Mouse (Mus musculus) frontal cortex, postnatal 10 days (tissue): ENCODE data around the gene Map3k5.

Source experiments
- DNase-seq, 2 experiments: peaks; one replicate each; pipeline ENCODE4 v3.0.0; 2022; ENCODE audit warnings: low spot score in 2 of 2, mixed read lengths in 1 of 2

Map3k5 gene

DNA sequence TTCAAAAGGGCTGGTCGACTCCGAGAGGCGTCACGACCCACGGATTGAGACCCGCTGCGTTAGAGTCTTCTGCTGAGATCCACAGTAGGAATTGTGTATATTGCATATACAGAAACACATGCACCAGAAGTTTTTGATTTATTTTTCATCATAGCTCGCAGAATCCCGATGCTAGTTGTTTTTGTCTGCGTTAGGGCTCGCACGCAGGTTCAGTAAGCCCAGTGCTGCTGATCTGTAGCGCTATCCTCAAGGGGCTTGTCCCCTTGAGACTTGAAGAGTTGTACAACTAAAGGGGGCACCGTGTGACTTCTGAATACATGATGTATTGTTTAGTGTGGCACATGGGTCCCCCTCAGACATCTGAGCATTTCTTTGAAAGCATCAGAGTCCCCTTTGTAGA is 172.8 kb downstream of the Map3k5 start:
- DNase-seq = no peak

DNA sequence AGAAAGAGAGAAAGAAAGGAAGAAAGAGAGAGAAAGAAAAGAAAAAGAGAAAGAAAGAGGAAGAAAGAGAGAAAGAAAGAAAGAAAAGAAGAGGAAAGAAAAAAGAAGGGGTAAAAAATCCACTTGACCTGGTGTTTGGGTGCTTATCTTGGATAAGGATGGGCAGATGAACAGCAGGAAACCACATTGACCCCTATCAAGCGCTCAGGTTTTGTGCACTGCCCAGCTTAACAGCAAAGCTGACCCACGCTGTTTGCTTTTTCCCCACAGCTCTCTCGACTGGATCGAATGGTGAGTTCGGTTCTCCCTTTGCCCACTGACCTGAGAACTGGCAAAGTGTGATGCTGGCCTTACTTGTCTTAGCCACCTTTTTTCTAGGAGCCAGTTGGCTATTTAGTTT is 177.2 kb downstream of the Map3k5 start:
- DNase-seq = no peak

DNA sequence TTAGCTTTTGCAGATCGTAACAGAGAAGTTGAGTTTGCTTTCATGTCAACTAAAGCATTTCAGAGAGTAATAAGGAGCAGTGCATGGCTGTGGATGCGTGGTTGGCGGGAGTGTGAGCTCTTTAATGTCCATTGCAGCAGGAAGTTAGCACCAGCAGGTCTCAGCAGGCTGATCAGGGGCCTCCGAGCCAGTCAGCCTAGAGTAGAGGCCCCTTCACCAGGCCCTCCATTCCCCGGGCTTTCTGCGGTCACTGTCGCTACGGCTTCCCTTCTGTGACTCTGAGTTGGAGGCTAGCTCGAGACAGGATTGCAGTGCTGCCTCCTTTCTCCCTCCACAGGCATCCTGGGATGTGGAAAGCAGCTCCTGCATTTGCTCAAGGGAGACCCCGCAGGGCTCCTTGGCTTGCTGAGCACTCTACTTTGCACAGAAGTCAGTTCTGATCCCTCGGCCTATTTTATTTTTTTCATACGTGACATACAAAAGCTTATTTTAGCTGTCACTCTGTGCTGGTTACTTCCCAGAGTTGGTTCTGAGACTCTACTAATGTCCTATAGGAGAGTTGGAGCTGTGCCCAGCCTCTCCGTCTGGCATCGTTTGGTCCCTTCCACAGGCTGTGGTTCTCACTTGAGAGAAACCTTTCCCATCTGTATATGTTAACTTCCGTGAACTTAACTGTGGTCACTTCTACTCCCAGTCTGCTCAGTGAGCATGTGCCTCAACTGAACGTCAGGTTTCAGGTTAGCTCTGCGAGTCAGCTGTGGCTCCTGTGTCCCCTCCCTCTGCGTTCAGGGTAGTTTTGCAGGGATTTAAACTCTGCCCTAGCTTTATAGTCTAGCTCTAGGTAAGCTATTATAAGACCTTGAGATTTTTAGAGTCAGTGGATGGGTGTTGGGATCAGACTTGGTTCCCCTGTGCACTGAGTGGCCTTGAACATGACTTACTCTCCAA is 178.0 kb downstream of the Map3k5 start:
- DNase-seq = no peak

DNA sequence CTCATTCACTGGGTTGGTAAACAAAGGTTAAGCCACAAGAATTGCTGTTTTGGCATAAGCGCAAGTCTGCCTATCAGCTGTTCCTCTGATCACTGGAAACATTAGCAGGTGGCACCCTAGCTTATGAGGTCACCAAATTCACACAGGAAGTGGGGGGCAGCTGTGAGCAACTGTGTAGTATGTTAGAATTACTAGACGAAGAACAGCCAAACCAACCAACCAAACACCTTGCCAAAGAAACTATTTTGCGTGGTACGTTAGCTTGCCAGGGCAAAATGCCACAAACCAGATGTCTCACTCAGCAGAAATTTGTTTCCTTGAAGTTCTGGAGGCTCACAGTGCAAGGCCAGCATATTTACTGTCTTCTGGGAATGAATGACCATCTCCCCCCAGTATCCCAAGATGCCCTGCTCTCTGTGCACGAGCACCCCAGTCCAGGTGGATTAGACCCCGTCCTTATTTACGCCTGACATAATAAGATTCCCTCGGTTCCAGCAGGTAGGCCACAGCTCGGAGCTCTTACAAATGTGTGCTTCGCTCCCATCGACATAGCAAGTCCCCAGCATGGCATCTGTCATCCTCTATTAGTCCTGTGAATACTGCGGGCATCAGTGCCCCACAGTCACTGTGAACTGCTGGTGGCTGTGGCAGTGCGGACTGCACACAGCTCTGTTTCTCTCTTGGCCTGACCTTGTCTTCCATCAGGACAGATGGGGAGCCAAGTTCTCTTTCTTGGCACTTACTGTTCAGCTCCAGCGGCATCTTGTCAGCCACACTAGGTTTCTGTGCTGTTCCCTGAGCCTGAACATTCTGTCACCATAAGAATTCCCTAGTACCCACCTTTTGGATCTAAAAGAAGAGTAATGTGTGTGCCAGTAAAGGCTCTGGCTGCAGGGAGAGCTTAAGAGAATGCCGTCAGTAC is 185.5 kb downstream of the Map3k5 start:
- DNase-seq = no peak

DNA sequence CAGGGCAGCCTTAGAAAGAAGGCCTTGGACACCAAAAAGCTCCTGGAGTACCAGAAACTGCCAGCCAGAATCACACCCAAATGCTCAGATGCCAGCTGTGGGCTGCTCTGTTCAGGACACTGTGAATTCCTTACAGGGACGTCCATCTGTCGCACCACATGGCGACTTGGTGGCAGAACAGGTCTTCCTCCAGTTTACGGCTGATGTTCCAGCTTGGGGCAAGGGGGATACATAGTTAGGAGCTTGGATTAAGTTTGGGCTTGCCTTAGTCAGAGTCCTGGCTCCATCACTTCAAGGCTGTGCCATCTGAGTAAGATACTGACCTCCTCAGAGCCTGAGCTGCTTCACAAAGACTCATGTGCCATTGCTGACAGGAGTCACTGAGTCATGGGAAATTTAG is 187.7 kb downstream of the Map3k5 start:
- no peak for DNase-seq

DNA sequence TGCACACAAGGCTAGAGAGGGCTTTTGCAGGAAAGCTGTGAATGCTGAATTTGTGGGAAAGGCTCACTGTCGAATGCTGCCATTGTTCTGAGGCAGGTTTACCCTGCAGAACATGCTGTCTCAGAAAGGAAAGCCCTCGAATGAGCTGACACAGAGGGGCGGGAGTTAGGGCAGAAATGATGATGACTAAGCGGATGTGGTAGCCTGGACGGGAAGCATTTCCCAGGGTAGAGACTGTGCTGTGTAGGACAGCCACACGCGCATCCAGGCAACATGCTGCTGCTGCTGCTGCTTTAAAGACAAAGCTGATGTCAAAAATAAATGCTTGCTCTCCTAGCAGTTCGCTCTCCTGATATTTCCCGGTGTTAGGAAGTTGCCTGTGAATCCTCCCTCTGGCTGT is 189.1 kb downstream of the Map3k5 start:
- no peak for DNase-seq

DNA sequence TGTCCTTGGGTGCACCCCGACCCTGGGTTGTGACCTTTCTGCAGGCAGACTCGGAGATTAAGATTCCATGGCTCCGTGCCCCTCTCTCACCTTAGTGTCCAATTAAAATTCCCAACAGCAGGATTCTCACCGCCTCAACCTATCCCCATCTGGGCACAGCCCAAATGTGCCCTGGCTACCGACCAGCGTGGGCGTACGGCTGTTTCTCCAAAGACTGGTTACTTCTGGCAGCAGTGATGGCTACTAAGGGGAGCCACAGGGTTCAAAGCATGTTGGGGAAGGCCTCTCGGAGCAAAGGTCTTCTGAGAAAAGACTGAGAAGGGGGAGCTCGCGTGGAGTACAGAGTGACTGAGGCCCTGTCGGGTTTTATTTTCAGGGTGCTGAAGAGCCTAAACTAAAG is 190.3 kb downstream of the Map3k5 start:
- no peak for DNase-seq

DNA sequence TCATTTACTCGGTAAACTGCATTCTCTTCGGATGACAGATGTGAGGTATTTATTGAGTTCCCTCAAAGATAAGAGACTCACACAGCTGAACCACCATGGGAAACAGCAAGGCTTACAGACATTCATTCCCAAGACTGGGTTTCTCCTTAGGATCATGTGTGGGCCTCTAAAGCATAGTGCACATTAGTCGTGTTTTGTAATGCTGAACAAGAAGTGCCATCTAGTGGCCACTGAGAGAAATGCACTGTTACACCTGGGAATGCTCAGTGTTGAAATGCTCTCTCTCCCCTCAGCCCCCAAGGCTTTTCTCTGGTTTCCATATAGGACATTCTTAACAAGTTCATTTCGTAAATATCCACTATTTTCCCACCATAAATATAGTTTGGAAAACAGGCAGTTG is 191.0 kb downstream of the Map3k5 start:
- peak in 1 of 2 experiments; percentile 50 for DNase-seq

DNA sequence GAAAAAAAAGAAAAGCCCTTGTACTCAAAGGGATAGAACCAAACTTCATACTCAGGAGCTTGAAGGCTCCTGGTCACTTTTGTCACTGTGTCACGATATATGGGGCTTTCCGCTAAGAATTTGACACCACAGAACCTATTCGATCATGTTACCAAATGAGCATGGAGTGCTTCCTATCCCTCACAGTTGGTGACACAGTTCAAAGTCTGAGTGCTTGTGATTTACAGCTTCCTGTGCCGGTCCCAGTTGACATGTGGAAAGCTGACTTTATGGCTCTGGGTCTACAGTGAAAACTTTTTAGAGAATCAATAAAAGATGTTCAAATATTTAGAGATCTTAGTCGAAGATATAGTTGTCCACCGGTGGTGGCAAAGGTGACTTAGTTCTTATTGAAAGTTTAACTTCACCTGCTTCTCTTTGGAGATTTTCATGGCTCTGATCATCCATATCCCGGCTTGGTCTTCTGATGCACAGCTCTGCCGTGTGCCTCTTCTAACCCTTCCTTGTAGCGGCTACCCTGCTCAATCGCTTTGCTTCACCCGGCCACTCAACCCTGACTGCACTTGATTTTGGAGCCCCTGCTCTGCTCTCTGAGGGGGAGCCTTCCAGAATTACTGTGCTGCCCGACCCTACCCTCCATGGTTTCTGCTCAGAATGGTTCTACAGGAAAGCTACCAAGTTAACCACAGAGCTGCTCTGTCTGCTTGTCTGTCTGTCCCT is 198.8 kb downstream of the Map3k5 start:
- no peak for DNase-seq

DNA sequence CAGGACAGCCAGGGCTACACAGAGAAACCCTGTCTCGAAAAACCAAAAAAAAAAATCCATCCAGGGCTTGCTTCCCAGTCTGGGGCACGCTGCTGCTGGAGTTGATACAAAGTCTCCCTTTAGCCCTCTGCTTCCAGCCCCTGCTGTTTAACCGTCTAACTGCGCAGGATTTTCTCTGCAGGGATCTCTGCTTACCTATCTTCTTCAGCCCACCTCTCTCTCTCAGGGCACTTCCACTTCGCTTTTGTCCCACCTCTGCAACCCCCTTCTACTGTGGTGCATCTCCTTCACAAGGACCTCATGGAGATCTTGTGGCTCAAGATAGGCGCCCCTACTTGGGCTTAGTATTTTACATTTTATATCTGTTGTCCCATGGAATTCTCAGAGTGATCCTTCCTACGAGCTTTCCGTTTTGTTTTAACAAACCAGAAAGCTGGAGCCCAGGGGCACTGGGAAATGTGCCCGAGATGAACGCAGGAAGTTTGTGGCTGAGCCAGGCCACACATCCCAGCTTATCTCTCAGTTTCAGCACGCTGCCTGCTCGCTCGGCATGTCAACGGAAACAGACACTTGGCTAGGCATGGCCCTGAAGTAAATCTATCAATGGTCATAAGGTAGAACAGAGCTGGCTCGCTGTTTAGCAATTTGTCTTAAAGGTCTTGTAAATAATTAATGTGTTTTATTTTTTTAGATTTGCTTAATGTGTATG is 201.2 kb downstream of the Map3k5 start:
- no peak for DNase-seq

DNA sequence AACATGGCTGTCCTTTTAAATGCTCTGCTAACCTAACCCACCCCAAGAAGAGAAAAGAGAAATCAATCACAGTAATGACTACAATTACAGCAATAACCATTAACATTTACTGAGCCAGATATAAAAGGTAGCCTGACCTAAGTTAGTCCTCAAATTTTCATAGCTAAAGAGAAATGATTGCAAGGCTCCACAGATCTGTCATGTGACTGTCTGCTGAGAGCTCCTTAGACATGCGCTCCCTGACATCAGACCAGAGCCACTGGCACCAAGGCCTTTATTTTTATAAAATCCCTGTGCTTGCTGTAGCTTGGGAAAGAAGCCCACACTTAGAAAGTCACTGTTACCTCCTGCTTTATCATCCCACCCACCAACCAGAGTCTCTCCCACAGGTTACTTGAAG is 202.2 kb downstream of the Map3k5 start:
- DNase-seq = no peak

DNA sequence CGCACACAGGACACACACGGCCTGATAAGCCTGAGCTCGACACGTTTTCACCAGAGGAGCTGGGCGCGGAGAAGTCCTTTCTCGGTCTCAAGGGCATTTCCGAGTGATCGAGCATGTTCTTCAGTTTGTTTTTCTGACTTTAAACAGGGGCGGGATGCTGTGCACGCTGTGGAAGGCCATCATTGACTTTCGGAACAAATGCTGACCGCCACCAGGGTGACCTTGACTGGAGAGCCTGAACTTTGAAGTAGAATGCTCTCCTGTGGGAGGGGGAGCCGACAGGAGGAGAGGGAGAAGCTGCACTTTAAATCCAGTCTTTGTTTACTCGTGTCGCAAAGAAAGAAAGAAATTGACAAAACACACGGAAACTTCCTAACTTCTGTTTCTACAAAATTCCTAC is 207.1 kb downstream of the Map3k5 start:
- DNase-seq = no peak

DNA sequence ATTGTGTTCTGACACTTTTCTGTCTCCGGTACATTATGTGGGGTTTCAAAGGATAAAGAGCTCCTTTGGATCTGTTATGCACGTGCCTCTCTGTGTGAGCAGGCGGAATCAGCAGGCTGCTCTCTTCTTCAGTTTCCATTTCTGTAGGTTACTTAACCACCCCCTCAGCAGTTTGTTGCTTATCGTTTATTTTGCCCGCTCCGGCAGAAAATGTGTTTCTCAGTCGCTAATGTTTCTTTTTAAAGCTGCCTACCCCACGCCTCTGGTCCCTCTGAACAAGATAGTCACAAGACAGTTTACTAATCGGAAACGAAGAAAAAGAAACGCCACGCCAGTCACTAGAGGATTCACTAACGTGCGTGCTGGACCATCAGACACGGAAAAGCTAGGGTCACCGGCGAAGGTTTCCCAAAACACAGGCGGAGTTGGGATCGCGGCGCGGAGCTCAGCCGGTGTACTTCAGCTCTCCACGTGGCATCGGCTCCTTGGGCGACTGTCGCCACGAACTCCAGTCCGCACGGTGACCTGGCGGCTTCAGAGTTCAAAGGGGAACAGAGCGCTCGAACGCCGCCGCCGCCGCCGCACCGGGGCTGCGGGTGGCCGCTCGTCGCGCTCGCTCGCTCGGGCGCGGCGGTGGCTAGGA is 214.0 kb downstream of the Map3k5 start, which contains the start of gene Map7:
Map7 (plus strand) TSS at position 342 of the 643 bp plus-strand sequence.
- DNase-seq = peak; percentile 17 to 48

DNA sequence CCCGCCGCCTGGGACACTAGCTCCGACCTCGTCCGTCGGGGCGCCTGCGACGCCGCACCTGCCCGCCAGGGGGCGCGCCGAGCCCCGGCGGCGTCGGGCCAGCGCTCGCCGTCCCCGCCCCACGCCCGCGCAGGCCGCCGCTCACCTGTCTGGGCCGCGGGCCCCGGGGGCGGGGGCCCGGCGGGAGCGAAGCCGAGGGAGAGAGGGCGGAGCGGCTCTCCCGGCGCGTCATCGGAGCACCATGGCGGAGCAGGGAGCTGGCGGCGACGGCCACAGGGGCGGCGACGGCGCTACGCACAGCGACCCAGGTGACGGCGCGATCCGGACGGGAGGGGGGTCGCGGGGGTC is 214.5 kb downstream of the Map3k5 start:
- peak in 1 of 2 experiments; percentile 35 for DNase-seq

DNA sequence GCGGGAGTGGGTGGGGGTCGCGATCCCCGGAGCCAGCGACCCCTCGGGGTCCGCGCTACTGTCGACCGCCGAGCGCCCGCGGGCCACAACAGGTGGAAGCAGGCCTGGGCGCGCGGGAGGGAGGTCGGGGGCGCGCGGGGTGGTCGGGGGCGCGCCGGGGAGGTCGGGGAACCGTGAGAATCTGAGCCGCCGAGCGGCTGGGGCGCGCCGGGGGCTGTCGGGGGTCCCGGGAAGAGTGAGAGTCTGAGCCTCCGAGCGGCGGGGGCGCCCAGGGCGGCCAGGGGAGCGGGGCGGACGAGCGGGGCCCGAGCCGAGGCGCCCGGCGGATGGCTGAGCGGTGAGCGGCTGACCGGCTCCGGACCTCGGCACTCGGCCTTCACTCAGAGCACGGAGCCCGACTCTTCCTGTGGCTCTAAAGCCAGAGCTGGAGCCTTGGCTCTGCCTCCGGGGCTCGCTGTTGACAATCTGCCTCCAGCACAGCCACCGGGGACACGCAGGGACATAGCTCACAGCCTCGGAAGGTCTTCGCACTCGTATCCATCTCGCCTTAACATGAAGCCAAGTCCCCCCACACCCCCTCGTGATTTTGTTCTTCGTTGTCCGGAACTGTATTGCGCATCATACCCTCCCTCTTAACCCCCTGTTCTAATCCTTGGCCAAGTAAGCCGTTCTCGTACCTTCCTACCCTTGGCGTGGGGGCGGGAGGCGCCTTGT is 215.0 kb downstream of the Map3k5 start:
- peak; percentile 56 to 68 for DNase-seq

DNA sequence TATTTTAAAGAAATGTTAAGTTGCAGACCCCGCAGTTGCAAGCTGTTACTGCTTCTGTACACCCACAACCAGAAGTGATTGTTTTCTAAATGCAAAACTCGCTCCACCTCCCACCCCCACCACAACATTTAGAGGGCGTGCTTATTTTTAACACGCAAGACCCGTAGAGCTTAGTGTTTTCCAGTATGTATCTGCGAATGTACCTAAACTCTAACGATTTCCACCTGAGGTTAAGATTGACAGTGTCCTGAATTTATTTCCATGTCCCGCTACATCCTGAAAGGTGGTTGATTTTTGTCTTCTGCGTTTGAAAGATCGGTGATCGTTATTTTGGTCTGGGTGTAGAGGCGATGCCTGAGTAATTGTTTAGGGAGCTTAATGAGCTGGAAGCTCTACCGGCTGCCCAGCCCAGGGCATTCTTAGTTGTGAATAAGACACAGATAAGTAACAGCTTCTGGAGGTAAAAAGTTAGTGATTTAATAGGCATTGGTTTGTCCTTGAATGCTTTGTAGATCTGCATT is 215.6 kb downstream of the Map3k5 start:
- DNase-seq = no peak

DNA sequence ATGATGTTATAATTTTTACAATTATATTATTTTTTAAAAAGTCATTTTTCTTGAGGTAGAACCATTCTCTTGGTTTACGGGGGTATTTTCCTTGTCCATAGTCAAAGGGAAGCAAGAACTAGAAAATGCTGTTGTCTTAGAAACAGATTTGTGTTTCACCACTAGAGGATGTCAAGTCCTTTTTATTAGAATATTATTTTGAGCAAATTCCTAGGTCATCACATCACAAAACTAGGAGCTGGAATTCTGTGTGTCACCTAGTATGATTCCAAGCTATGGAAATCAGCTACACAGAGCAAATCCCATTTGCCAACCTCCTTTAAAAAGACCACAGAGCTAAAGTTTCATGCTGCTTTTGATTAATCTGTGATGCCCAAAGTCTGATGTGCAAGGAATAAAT is 217.9 kb downstream of the Map3k5 start:
- DNase-seq = no peak

DNA sequence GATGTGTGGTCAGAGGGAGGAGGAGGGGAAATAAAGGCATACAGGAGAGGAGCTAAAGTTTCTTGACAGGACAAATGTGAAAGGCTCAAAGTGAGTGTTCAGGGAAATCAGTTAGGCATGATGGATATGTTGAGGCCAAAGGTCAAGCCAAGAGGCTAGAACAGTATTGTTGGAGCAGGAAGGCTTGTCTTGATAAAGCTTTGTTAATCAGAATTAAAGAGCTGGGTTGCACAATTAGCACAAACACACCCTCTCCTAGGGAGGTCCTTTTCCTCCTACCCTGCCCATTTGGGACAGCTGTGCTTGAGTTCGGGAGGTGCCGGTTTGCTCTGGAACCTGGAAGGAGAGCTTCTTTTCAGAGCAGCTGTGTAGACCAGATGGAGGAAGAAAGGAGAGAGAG is 219.2 kb downstream of the Map3k5 start:
- no peak for DNase-seq

DNA sequence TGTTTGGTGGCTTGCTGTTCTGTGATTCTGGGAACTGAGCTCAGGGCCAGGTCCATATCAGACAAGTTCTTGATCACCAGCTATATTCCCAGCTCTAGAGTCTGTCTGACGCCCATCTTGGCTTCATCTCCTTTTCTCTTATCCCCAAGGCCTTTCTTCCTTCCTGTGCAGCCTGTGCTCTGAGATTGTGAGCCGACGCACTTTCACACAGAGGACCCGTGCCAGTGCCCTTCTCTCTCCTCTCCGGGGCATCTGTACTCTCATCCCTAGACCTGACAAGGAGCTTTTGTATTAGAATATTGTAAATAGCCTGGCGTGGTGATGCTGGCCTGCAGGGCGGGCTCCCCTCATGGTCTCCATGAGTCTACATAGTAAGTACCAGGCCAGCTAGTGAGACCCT is 221.1 kb downstream of the Map3k5 start:
- no peak for DNase-seq
